Mouse (Mus musculus) C2C12 (cell line): ENCODE results near the gene Tgfbr2.

Experiments used
- CEBPB ChIP-seq: IDR thresholded peaks from one replicate; pipeline ENCODE4 v1.6.1; 2011; ENCODE audit warnings: low read depth, mild to moderate bottlenecking, control low read depth, moderate library complexity
- CTCF ChIP-seq: IDR thresholded peaks from one replicate; pipeline ENCODE4 v1.5.1; 2011; ENCODE audit not compliant: control insufficient read depth, insufficient read depth, insufficient read length
- MYOD1 ChIP-seq: IDR thresholded peaks from one replicate; pipeline ENCODE4 v1.6.1; 2011; ENCODE audit warnings: low read depth; ENCODE audit not compliant: control insufficient read depth, insufficient read length
- MYOG ChIP-seq: IDR thresholded peaks from one replicate; pipeline ENCODE4 v1.6.1; 2011; ENCODE audit not compliant: control insufficient read depth, insufficient read length; ENCODE audit errors: extremely low read depth
- USF1 ChIP-seq: IDR thresholded peaks from one replicate; pipeline ENCODE4 v1.6.1; 2011; ENCODE audit warnings: low read depth, mild to moderate bottlenecking, control low read depth, moderate library complexity

DNA sequence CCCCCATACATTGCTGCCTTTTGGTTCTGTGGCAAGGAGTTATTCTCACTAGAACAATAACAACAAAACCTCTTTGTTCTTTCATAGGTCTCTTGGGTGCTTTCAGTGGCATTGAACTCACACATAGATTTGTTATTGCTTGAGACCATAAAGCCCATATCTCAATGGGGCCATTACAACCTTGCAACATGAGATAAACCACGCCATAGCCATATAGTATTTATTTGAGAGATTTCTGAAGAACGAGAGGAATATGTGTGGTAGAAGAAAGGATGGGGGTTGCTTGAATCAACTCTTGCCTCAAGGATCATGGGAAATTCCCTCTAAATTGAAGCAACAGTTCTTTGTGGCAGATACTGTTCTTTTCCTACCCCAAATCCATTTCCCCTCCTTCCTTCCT is 31.7 kb upstream of the Tgfbr2 start:
- TF ChIP-seq CTCF (no peak), USF1 (no peak), MYOG (no peak), MYOD1 (no peak), CEBPB (no peak)
